Mouse (Mus musculus): Measurements from ENCODE around the gene Olfr23.
"Not testable (repeated sequence)": the region's sequence is repeated elsewhere in the genome, so short reads cannot be mapped to it uniquely, and the experiment has no call there.

Olfr23 gene

DNA sequence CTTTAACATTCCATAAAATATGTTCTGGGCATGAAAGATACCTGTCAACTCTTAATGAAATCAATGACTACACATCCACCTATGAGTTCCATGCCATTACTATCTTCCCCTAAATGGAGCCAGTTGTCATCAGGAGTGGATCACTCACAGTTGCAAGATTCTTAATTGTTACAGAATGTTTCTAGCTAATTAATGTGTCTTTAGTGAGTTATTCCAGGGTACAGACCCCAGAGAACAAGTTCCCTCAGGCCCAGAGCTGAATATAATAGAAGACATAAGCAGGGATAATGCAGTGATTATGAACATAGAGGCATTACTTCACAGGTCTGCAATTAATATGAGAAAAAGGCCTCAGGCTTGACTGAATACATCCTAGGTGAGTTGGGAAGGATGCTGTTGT lies at the start of gene Olfr23:
Gene Olfr23 (plus strand): TSS at position 301 of the 400 bp plus-strand sequence.
- DNase-seq (ENCODE audit: low spot score) = no peak

DNA sequence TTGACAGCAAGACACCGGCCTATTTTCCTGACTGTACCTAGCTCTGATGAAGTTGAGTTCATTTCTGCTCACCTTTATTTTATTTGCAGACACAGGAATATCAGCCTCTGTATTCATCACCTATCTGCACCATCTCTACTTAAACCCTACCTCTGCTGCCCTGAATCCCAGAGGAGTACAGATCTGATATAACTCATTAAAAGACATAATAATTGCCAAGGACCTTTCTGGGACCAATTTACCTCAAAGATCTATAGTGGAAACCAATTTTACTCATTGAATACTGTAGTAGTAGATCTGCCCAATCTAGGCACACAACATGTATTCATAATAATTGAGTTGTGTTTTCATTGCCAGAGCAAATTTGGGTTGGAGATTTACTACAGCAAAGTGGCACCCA lies 45.8 kb upstream of the Olfr23 start, which contains the start of gene Olfr394:
Gene Olfr394 (minus strand): TSS at position 101 of the 400 bp plus-strand sequence.
- no peak for DNase-seq (ENCODE audit: low spot score)

DNA sequence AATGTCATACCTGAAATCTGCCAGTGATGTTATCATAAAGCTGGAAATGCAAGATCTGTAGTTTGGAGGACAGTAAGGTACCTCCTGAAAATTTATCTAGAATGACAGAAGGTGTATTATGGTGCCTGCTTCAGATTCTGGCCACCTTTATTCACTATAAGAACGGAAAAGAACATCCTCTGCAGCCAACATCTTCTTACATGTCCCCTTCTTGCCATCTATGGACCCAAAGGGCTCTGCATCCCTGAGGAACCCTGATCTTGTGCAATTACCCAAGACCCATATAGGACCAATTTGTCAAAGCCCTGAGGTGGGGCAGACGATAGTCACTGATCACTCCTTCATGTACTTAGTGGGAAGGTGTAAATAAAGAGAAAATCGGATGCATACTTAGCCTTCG lies 27.3 kb upstream of the Olfr23 start, which contains the start of gene Olfr395:
Gene Olfr395 (minus strand): TSS at position 101 of the 400 bp plus-strand sequence.
- not testable (repeated sequence) for DNase-seq (ENCODE audit: low spot score)

DNA sequence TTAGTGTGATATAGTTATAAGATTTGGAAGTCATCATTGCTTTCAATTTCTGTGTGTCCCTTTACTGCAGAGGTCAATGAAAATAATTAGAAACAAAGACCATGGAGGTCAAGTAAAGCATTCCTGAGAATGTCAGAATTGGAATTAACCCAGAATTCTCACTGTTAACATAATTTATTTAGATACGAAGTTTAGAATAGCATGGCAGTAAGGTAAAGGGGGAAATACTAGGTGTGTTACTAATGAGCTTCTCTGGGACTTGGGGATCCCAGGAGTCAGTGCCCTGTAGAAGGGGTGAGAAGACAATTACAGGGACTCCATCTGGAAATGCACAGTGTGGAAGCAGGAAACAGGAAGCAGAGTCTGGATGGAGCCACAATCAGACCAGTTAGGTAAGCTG lies 24.0 kb downstream of the Olfr23 start, which contains the start of gene Olfr397:
Gene Olfr397 (plus strand): TSS at position 301 of the 400 bp plus-strand sequence.
- no peak for DNase-seq (ENCODE audit: low spot score)

DNA sequence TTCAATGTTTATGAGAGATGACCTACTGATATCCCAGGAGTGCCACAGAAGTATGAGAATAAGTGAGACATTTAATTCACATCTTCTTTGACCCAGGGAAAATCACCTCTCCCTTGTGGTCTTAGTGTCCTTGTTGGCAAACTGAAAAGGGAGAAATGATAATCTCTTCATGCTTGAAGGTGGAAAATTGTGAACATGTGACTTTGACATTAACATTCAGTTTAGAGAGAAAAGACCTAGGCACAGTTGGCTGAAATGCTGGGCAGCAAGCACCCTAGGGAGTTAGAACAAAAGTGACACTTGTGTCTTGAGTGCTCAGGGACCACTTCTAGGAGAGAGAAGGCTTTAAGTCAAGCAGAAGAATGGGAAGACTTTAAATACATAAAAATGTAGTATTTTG lies 53.8 kb downstream of the Olfr23 start, which contains the start of gene Olfr398:
Gene Olfr398 (minus strand): TSS at position 101 of the 400 bp plus-strand sequence.
- DNase-seq (ENCODE audit: low spot score) = no peak

Data from ovary, postnatal 10 days (tissue).